Mouse (Mus musculus) intestine, embryonic 15.5 days (tissue): Measurements from ENCODE around the gene Fnbp1l. TPM values are rescaled to one million over a fixed set of nuclear protein-coding genes. Genes with fewer than 3 reads are reported as not detected.

Source experiments
- ATAC-seq: fragments of 200-750 bp; cut with Nextera tagmentation; 2 replicates; pipeline ENCODE4 v1.8.0; 2017; ENCODE audit warnings: moderate TSS enrichment, moderate library complexity
- H3K27ac ChIP-seq: fragments of 300-500 bp; sonication (generic); 2 replicates; pipeline ENCODE4 v1.5.1; 2015; ENCODE audit warnings: mild to moderate bottlenecking, inconsistent platforms
- H3K27me3 ChIP-seq: fragments of 300-500 bp; sonication (generic); replicated peaks from 2 replicates; pipeline ENCODE4 v1.6.1; 2015; ENCODE audit warnings: inconsistent platforms
- H3K36me3 ChIP-seq: fragments of 300-500 bp; sonication (generic); 2 replicates; pipeline ENCODE4 v1.6.1; 2015; ENCODE audit warnings: inconsistent platforms
- H3K4me1 ChIP-seq: fragments of 300-500 bp; sonication (generic); replicated peaks from 2 replicates; pipeline ENCODE4 v1.6.1; 2015; ENCODE audit warnings: inconsistent platforms
- H3K4me2 ChIP-seq: fragments of 300-500 bp; sonication (generic); replicated peaks from 2 replicates; pipeline ENCODE4 v1.6.1; 2015; ENCODE audit warnings: mild to moderate bottlenecking, inconsistent platforms
- H3K4me3 ChIP-seq: fragments of 300-500 bp; sonication (generic); replicated peaks from 2 replicates; pipeline ENCODE4 v1.5.1; 2015; ENCODE audit warnings: inconsistent platforms
- H3K9ac ChIP-seq: fragments of 300-500 bp; sonication (generic); 2 replicates; pipeline ENCODE4 v1.6.1; 2015; ENCODE audit warnings: inconsistent platforms
- H3K9me3 ChIP-seq: fragments of 300-500 bp; sonication (generic); 2 replicates; pipeline ENCODE4 v1.6.1; 2016; ENCODE audit warnings: inconsistent platforms
- WGBS: fragments of 180-500 bp; shearing (Covaris S2); methylation state at CpG from one replicate; pipeline ENCODE4 v1.1.7; 2015; 5-methylcytosine and 5-hydroxymethylcytosine counted together
- polyA plus RNA-seq: library from polyadenylated mRNA; unstranded; fragments of >200 nt; fragmentation: Nextera tagmentation; extraction: Ambion mirVana; gene quantifications from 2 replicates; pipeline ENCODE4 v1.2.1, GENCODE M21; 2015

The Fnbp1l gene
- polyA plus RNA-seq, 1 experiment from 2014 or later = 43.1 TPM

DNA sequence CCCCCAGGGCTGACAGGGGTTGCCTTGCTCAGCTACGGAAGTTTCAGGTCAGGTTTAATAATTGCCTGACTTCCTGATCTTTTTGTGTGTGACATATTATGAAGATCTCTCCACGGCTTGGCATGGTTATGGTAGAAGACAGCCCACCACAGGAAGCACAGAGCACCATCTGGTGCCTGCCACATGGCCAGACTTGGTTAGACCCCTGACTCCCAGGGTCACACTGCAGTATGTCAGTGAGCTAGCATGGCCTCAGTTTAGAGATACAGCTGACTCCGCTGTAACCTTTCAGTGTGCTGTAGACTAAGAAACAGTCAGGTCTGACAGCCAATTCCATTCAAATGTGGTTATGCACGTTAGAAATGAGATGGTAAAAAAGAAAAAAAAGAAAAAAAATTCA lies 101.8 kb downstream of the Fnbp1l start:
- Histone ChIP-seq H3K36me3 (no peaks in the 10 kb centered on the region; the same call in 1 of the 2 replicates), H3K27ac (no peak overlapping the region), H3K4me3 (no peak overlapping the region), H3K9me3 (no peaks in the 10 kb centered on the region), H3K27me3 (no peaks in the 10 kb centered on the region), H3K9ac (no peak overlapping the region), H3K4me2 (no peak overlapping the region), H3K4me1 (peaks cover 29% of the 10 kb centered on the region)
- ATAC-seq = no peak
- WGBS = 68% methylated on average over 4 of the region's 4 CpGs

DNA sequence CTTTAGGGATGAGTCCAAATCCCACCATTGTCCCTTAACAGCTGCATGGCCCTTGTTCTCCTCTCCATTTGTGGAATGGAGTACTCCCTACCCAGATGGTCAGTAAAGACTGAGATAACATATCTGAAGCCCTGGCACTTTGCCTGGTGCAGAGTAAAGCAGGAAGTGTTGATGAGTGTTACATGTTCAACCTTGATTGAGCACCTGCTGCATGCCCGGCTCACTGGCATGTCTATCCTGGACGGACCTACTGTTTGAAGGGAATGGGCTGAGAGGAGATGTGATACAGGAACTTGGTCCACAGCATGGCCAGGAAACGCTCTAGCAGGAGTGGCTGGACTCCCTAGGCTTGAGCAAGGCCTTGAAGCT lies 103.2 kb downstream of the Fnbp1l start:
- Histone ChIP-seq H3K9ac (no peak overlapping the region), H3K4me3 (no peak overlapping the region), H3K27me3 (no peaks in the 10 kb centered on the region), H3K4me1 (peaks cover 28% of the 10 kb centered on the region), H3K36me3 (no peaks in the 10 kb centered on the region; the same call in 1 of the 2 replicates), H3K9me3 (no peaks in the 10 kb centered on the region), H3K27ac (no peak overlapping the region), H3K4me2 (no peak overlapping the region)
- whole genome bisulfite sequencing = 77% methylated on average over 3 of the region's 3 CpGs
- no peak for ATAC-seq

DNA sequence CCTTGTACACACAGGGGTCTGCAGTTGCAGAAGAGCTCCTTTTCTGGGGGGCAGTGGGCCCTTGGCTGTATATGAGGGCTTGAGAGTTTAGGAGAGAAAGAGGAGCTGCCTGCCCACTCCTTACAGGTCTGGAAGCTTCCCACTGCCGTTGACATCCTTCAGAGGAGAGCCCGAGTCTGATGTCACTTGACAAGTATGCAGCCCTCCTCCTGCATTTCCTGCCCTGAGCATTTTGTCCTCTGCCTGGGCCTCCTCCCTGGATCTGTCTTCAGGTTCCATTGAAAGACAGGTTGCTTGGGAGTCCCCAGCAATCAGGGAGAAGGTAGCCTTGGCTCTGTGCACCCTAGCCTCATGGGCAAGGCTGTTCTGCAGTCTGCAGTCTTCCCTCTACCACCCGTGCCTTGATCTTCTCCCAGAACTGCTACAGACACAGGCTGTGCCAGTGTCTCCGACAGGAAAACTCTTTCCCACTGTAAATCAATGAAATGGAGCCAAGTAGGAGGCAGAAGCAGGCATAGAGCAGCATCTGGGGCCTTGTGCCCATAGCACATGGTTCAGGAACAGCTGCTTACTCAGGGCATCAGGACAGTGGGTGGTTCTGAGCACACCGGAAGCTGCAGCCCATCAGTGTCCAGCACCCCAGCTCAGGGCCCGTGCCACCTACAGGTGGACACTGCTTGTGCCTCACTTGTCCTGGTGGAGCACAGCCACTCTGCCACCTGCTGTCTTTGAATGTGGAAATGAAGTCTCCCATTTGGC lies 103.8 kb downstream of the Fnbp1l start:
- no peak for ATAC-seq
- no peak overlapping the region for H3K27ac ChIP-seq
- no peaks in the 10 kb centered on the region for H3K27me3 ChIP-seq
- peaks cover 29% of the 10 kb centered on the region for H3K4me1 ChIP-seq
- 64% methylated on average over 6 of the region's 6 CpGs for WGBS
- H3K36me3 ChIP-seq = no peaks in the 10 kb centered on the region; the same call in 1 of the 2 replicates
- H3K4me3 ChIP-seq = no peak overlapping the region
- no peak overlapping the region; the same call in 1 of the 2 replicates for H3K4me2 ChIP-seq
- no peak overlapping the region for H3K9ac ChIP-seq
- H3K9me3 ChIP-seq = no peaks in the 10 kb centered on the region

DNA sequence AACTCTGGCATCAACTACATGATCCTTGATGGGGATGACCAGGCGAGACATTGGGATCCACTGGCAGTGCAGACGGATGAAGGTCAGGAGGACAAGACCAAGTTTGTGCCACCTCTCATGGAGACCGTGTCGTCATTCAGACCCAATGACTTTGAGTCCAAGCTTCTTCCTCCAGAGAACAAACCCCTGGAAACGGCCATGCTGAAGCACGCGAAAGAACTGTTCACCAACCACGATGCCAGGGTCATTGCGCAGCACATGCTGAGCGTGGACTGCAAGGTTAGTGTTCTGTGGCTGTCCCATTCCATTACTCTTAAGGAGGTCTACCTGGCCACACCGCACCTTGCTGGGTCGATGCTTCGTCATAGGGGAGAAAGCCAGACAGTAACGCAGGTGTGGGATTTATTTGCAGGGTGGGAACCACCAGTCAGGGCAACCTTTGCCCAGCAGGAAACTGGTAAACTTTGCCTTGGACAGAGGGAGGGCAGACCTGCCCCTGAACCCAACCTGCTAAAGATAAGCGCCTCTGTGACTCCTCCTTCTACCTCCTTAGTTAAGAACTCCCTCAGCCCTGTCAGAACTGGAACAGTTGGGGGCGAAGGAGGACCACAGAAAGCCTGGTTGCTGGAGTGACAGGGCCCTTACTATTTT lies 106.7 kb downstream of the Fnbp1l start:
- peak; percentile 79 for ATAC-seq
- peaks cover 39% of the 10 kb centered on the region for H3K4me1 ChIP-seq
- peak overlapping the region; percentile 92 for H3K27ac ChIP-seq
- H3K9ac ChIP-seq = peak overlapping the region; percentile 21
- no peaks in the 10 kb centered on the region for H3K9me3 ChIP-seq
- no peaks in the 10 kb centered on the region for H3K36me3 ChIP-seq
- 76% methylated on average over 16 of the region's 16 CpGs for WGBS
- peak overlapping the region; percentile 52 for H3K4me2 ChIP-seq
- H3K27me3 ChIP-seq = no peaks in the 10 kb centered on the region
- peak overlapping the region; percentile 27 for H3K4me3 ChIP-seq

DNA sequence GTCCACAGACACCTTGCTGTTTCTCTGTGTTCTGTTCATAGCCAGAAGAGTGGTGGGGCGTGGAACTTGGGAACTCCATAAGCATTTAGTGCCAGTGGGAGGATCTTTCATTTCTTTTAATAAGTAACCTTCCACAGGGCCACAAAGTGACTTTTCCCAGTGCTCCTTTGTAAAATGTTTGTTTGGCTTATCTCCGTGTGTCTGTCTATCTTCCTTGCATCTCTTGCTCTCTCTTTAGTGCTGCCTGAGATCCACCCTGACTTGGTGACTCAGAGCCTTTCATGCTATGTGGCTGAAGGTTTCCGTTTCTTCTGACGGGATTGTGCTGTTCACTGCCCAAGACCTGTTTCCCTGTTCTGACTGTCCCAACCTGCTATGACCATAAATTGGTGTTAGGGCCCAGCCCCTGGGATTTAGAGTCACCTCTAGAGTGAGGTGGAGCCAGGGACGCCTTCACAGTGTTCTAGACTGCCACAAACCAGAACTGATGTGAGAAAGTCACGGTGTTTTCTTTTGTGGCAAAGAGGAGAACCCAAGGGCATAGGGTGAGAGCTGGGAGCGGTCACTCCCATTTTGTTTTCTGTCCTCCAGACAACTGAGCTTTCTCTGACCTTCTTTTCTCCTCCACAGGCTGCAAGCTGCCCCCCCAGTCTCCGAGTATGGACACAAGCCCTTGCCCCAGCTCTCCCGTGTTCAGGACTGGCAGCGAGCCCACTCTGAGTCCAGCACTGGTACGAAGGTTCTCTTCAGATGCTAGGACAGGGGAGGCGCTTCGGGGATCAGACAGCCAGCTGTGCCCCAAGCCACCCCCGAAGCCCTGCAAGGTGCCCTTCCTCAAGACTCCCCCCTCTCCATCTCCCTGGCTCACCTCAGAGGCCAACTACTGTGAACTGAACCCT lies 107.5 kb downstream of the Fnbp1l start:
- WGBS = 65% methylated on average over 14 of the region's 14 CpGs
- peak; percentile 65 for ATAC-seq
- no peaks in the 10 kb centered on the region for H3K9me3 ChIP-seq

DNA sequence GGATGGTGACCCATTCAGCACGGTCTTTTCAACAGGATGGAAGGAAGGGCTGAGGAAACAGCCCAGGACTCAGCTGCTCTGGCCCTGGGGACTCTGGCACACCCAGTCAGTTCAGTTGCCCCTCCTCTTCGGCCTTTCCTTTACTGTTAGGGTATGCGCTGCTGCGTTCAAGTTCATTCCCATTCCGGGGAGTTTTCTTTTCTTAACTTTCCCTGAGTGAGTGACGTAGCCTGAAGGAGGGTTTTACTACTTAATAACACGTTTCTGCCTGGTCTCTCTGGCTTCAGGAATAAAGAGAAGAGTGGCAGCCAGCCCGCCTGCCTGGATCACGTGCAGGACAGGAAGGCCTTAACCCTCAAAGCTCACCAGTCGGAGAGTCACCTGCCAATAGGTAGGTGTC lies 108.6 kb downstream of the Fnbp1l start:
- no peak overlapping the region for H3K4me3 ChIP-seq
- no peaks in the 10 kb centered on the region for H3K27me3 ChIP-seq
- 57% methylated on average over 10 of the region's 10 CpGs for WGBS
- no peak overlapping the region for H3K9ac ChIP-seq
- peak overlapping the region; percentile 92 for H3K27ac ChIP-seq
- H3K4me1 ChIP-seq = peaks cover 25% of the 10 kb centered on the region
- no peaks in the 10 kb centered on the region for H3K9me3 ChIP-seq
- ATAC-seq = peak; percentile 37
- H3K4me2 ChIP-seq = peak overlapping the region; percentile 38
- no peaks in the 10 kb centered on the region for H3K36me3 ChIP-seq

More for the DNA sequence above, 107.5 kb downstream of the Fnbp1l start:
- Histone ChIP-seq H3K36me3 (no peaks in the 10 kb centered on the region), H3K27ac (peak overlapping the region; percentile 92), H3K27me3 (no peaks in the 10 kb centered on the region), H3K4me1 (peaks cover 32% of the 10 kb centered on the region), H3K9ac (peak overlapping the region; percentile 21), H3K4me3 (peak overlapping the region; percentile 27), H3K4me2 (peak overlapping the region; percentile 52)

DNA sequence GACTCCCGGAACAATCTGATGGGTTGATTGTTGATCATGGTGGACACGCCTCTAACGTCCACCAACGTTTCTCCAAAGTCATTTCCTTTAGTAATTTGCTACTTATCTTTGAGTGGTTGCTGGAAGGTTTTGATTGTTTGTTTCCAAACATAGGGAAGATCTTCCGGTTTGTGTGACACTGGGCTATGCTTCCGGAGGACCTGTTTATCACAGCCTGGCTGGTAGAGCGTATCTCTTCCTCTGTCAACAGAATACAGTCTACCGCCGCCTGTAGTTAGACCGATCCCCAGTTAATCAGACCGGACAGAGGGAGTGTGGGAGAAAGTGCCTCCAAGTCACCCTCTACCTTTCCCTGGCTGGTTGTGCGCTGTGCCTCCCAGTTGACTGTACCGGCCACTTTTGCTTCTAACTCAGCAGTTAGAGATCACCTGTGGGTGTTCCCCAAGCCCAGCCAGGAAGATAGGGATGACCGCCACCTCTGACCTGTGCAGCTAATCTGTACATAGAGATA lies 109.2 kb downstream of the Fnbp1l start:
- H3K4me1 ChIP-seq = peaks cover 19% of the 10 kb centered on the region
- H3K9me3 ChIP-seq = no peaks in the 10 kb centered on the region
- no peaks in the 10 kb centered on the region for H3K36me3 ChIP-seq
- H3K27me3 ChIP-seq = no peaks in the 10 kb centered on the region
- peak overlapping the region; percentile 92 for H3K27ac ChIP-seq
- 0 out of 2 replicates have a peak, but pooled peaks have one; percentile 4 for ATAC-seq
- peak overlapping the region; percentile 38 for H3K4me2 ChIP-seq
- 58% methylated on average over 14 of the region's 14 CpGs for WGBS
- H3K9ac ChIP-seq = no peak overlapping the region
- no peak overlapping the region for H3K4me3 ChIP-seq

DNA sequence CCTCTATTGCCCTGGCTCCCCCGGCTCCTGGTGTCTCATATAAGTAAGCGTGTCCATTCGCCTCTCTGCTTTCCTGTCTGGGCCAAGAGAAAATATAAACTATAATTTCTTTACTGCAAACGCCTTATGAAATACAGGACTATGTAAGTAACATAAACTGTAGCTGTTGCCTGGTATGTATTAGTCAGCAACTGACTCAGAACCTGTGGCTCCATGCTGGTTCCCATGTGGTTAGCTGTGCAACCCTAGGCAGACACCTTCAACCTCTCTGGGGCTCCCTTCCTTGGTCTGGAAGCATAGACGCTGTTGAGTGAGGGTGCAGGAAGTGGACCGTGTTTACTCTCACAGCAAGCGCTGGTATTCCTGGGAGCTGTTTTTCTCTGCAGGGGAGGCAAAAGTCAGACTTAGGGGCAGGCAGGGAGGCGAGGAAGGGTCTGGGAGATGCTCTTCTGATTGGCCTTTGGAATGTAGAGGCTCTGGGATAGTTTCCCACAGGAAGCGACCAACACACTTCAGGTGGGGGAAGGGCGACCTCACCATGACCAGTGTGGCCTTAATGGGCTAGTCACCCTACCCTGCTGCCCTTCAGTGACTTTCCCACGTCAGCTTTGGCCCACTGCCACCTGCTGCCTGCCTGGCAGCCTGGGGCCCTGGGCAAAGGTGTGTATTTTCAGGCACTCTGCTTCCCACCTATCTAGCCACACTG lies 109.8 kb downstream of the Fnbp1l start:
- ATAC-seq = peak; percentile 5
- H3K4me2 ChIP-seq = peak overlapping the region; percentile 38
- WGBS = 46% methylated on average over 11 of the region's 11 CpGs

DNA sequence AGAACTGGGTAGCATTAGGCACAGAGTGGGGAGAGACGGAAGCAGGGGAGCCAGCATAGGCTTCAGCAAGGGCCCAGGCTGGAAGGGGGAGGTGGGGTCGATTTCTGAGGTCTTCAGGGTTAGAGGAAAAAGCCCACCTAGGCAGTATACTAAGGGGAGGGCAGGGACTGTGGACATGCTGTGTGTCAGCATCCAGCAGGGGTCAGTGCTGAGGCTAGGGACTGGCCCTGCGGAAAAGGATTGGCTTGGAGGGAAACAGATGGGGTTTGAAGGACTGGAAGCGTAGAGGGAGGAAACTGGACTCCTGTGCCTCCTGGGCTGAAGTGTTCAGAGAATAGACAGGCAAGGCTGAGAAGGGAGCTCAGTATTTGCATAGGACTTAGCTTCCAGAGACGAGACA lies 110.4 kb downstream of the Fnbp1l start:
- Histone ChIP-seq H3K4me2 (no peak overlapping the region), H3K27me3 (no peaks in the 10 kb centered on the region), H3K27ac (peak overlapping the region; percentile 92), H3K9me3 (no peaks in the 10 kb centered on the region), H3K4me3 (no peak overlapping the region), H3K9ac (no peak overlapping the region), H3K4me1 (peaks cover 25% of the 10 kb centered on the region), H3K36me3 (no peaks in the 10 kb centered on the region)
- WGBS = 33% methylated on average over 5 of the region's 5 CpGs
- ATAC-seq = no peak

More for the DNA sequence above, 109.8 kb downstream of the Fnbp1l start:
- Histone ChIP-seq H3K9ac (no peak overlapping the region), H3K4me1 (peaks cover 22% of the 10 kb centered on the region), H3K36me3 (no peaks in the 10 kb centered on the region), H3K9me3 (no peaks in the 10 kb centered on the region), H3K4me3 (no peak overlapping the region), H3K27ac (peak overlapping the region; percentile 92), H3K27me3 (no peaks in the 10 kb centered on the region)

DNA sequence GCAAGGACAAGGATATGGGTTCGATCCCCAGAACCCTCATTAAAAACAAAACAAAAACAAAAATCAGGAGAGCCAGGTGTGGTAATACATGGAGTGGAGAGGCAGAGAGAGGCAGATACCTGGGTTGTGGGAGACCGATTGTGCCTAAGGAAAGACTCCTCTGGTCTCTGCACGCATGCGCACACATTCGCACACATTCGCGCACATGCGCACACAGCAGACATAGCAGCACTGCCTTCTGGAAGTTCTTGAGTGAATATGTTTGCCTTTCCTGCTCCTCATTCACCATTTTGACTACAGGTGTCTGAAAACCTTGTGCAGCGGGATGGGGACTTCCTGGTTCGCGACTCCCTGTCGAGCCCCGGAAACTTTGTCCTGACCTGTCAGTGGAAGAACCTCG lies 111.7 kb downstream of the Fnbp1l start:
- WGBS = 94% methylated on average over 14 of the region's 14 CpGs

DNA sequence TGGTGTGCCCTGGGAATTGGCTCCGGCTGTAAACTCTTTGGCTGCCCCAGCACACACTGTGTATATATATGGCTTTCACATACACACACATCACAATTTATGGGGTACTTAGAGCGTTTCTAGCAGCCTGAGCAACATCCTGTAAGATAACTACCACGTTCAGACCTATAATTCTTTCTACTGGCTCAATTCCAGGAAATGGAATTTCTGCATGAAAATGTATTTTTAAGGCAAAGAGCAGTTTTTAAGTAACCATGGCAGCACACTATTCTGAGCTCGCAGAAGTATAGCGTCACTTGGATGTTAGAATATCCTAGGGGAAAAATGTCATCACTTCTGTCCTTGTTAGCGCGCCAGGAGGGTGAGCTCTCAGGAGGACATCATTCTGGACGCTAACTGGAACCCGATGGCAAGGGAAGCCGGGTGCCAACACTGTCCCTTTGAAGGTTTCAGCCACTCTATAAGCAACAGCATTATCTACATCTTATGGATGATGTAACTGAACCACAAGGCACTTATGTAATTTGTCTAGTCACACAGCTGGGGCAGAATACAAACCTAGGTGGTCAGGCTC lies 113.1 kb downstream of the Fnbp1l start:
- ATAC-seq = no peak
- WGBS = 39% methylated on average over 10 of the region's 10 CpGs

More for the DNA sequence above, 111.7 kb downstream of the Fnbp1l start:
- H3K4me3 ChIP-seq = no peak overlapping the region
- no peaks in the 10 kb centered on the region for H3K27me3 ChIP-seq
- H3K4me2 ChIP-seq = no peak overlapping the region
- no peaks in the 10 kb centered on the region for H3K36me3 ChIP-seq
- no peaks in the 10 kb centered on the region for H3K9me3 ChIP-seq
- H3K9ac ChIP-seq = no peak overlapping the region
- ATAC-seq = no peak
- H3K27ac ChIP-seq = no peak overlapping the region
- H3K4me1 ChIP-seq = peaks cover 25% of the 10 kb centered on the region

More for the DNA sequence above, 113.1 kb downstream of the Fnbp1l start:
- no peaks in the 10 kb centered on the region for H3K36me3 ChIP-seq
- no peak overlapping the region for H3K4me3 ChIP-seq
- no peak overlapping the region for H3K9ac ChIP-seq
- H3K27ac ChIP-seq = no peak overlapping the region
- no peaks in the 10 kb centered on the region for H3K27me3 ChIP-seq
- no peak overlapping the region; the same call in 1 of the 2 replicates for H3K4me2 ChIP-seq
- H3K9me3 ChIP-seq = no peaks in the 10 kb centered on the region
- peaks cover 25% of the 10 kb centered on the region for H3K4me1 ChIP-seq
